Mouse (Mus musculus) bone marrow macrophage, adult 2 months (primary cell): ENCODE results near the gene Hsp90b1.

Experiments used
- CTCF ChIP-seq: IDR thresholded peaks from 2 replicates; pipeline ENCODE4 v1.5.1; 2012; ENCODE audit warnings: low read depth, mild to moderate bottlenecking, low read length, moderate library complexity
- POLR2A ChIP-seq: IDR thresholded peaks from 2 replicates; pipeline ENCODE4 v1.6.1; 2012; ENCODE audit warnings: mild to moderate bottlenecking, low read depth, low read length, borderline replicate concordance

GRCm38 (mm10) chr10:86712156-86712555, 6.8 kb upstream of the Hsp90b1 start:
- TF ChIP-seq CTCF (no peak), POLR2A (no peak)
